Mouse (Mus musculus): ENCODE data around the gene Gm20390. TPM values are rescaled to one million over a fixed set of nuclear protein-coding genes. Genes with fewer than 3 reads are reported as not detected.

Gm20390 gene
- polyA plus RNA-seq, 1 experiment from 2014 or later = 466 TPM

DNA sequence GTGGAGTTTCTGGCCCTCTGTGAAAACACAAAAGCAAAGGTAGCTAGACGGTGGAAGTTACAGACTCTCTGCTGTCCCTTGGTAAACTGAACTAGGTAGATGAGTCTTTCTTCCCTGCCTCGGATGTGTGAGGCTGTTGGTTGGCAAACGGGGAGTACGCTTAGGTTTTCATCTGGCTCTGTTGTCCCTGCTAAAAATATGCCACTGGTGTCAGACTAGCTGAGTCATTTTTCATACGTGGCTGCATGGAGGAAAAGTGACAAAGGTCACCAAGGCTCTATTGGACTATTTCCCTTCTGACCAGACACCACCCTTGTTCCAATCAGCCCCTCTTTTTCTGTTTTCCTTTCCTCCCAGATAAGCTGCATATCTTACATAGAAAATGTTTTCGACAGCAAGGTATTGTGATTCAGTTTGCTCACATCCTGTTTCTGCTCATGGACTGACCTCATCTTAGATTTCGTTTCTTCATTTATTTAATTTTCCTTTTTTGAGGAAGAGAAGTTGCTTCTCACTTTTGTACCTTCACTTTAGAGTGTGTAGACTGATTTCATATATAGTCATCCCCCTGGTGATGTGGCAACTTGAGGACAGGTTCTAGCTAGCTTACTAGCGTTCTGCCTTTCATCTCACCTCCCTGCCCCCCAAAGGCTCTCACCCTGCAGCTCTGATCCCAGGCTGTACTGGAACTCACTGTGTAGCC lies 19.7 kb upstream of the Gm20390 start:
- no peaks in the 10 kb centered on the region for H3K36me3 ChIP-seq
- H3K9ac ChIP-seq (replicated peaks) = no peak overlapping the region
- H3K27ac ChIP-seq = no peak overlapping the region
- H3K4me3 ChIP-seq (replicated peaks) = no peak overlapping the region
- H3K4me1 ChIP-seq (replicated peaks) = no peaks in the 10 kb centered on the region
- H3K4me2 ChIP-seq = no peak overlapping the region
- WGBS = 73% methylated on average over 8 of the region's 8 CpGs
- no peaks in the 10 kb centered on the region for H3K9me3 ChIP-seq
- ATAC-seq (ENCODE audit: insufficient number of reproducible peaks, insufficient read depth, low FRiP score, low TSS enrichment, low read depth) = no peak
- no peaks in the 10 kb centered on the region for H3K27me3 ChIP-seq

- no peak for ATAC-seq (ENCODE audit: insufficient number of reproducible peaks, insufficient read depth, low FRiP score, low TSS enrichment, low read depth)
- 85% methylated on average over 4 of the region's 4 CpGs for WGBS
These were observed 18.9 kb upstream of the Gm20390 start for GRCm38 (mm10) chr11:93987026-93987425.

GRCm38 (mm10) chr11:93986298-93986697 lies 18.2 kb upstream of the Gm20390 start:
- Histone ChIP-seq H3K4me3 (replicated peaks) (no peak overlapping the region), H3K4me2 (no peak overlapping the region), H3K4me1 (replicated peaks) (no peaks in the 10 kb centered on the region), H3K36me3 (no peaks in the 10 kb centered on the region), H3K9ac (replicated peaks) (no peak overlapping the region), H3K9me3 (no peaks in the 10 kb centered on the region), H3K27me3 (no peaks in the 10 kb centered on the region), H3K27ac (no peak overlapping the region)
- ATAC-seq (ENCODE audit: insufficient number of reproducible peaks, insufficient read depth, low FRiP score, low TSS enrichment, low read depth) = no peak

More at GRCm38 (mm10) chr11:93987026-93987425, 18.9 kb upstream of the Gm20390 start:
- H3K36me3 ChIP-seq = no peaks in the 10 kb centered on the region
- no peaks in the 10 kb centered on the region for H3K9me3 ChIP-seq
- H3K4me2 ChIP-seq = no peak overlapping the region
- H3K4me1 ChIP-seq (replicated peaks) = no peaks in the 10 kb centered on the region
- no peak overlapping the region for H3K9ac ChIP-seq (replicated peaks)
- no peak overlapping the region for H3K4me3 ChIP-seq (replicated peaks)
- H3K27ac ChIP-seq = no peak overlapping the region
- no peaks in the 10 kb centered on the region for H3K27me3 ChIP-seq

GRCm38 (mm10) chr11:93985265-93985664 lies 17.2 kb upstream of the Gm20390 start:
- H3K27ac ChIP-seq = no peak overlapping the region
- no peaks in the 10 kb centered on the region for H3K9me3 ChIP-seq
- ATAC-seq (ENCODE audit: insufficient number of reproducible peaks, insufficient read depth, low FRiP score, low TSS enrichment, low read depth) = no peak
- no peaks in the 10 kb centered on the region for H3K36me3 ChIP-seq
- H3K4me1 ChIP-seq (replicated peaks) = no peaks in the 10 kb centered on the region
- no peaks in the 10 kb centered on the region for H3K27me3 ChIP-seq
- H3K4me3 ChIP-seq (replicated peaks) = no peak overlapping the region
- H3K9ac ChIP-seq (replicated peaks) = no peak overlapping the region
- no peak overlapping the region for H3K4me2 ChIP-seq
- WGBS = 83% methylated on average over 5 of the region's 5 CpGs

GRCm38 (mm10) chr11:93984619-93985018 lies 16.5 kb upstream of the Gm20390 start:
- no peak for ATAC-seq (ENCODE audit: insufficient number of reproducible peaks, insufficient read depth, low FRiP score, low TSS enrichment, low read depth)
- H3K36me3 ChIP-seq = no peaks in the 10 kb centered on the region
- H3K4me2 ChIP-seq = no peak overlapping the region
- no peaks in the 10 kb centered on the region for H3K4me1 ChIP-seq (replicated peaks)
- no peak overlapping the region for H3K4me3 ChIP-seq (replicated peaks)
- no peaks in the 10 kb centered on the region for H3K9me3 ChIP-seq
- no peak overlapping the region for H3K27ac ChIP-seq
- no peaks in the 10 kb centered on the region for H3K27me3 ChIP-seq
- H3K9ac ChIP-seq (replicated peaks) = no peak overlapping the region
- 89% methylated on average over 3 of the region's 3 CpGs for WGBS

DNA sequence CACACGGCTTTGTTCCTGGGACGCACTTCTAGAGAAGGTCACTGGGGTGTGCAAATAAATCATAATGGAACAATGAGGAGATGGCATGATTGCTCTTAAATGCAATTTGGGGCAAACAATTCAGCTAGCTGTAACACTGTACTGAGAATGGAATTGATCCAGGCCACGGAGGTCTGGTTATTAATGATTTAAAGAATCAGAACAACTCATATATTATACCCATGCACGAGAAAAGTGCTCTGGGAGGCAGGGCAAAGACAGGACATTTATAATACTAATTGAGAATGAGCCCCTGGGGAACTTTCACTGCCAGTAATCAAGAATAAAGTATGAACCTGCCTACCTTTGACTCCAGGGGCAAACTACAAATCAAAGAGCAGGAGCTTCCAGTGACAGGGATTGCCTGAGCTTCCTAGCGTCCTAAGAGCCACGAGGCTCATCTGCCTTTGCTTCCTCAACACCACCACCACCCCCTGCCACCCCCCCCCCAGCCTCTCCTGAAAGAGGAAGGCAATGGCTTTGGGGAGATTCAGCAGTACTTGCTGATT lies 11.5 kb upstream of the Gm20390 start:
- WGBS = 46% methylated on average over 6 of the region's 6 CpGs
- H3K4me3 ChIP-seq (replicated peaks) = no peak overlapping the region
- no peak overlapping the region for H3K27ac ChIP-seq
- H3K36me3 ChIP-seq = no peaks in the 10 kb centered on the region
- ATAC-seq (ENCODE audit: insufficient number of reproducible peaks, insufficient read depth, low FRiP score, low TSS enrichment, low read depth) = no peak
- H3K9ac ChIP-seq (replicated peaks) = no peak overlapping the region
- no peak overlapping the region for H3K4me2 ChIP-seq
- H3K27me3 ChIP-seq = no peaks in the 10 kb centered on the region
- no peaks in the 10 kb centered on the region for H3K4me1 ChIP-seq (replicated peaks)
- H3K9me3 ChIP-seq = no peaks in the 10 kb centered on the region

- Histone ChIP-seq H3K9me3 (no peaks in the 10 kb centered on the region), H3K4me1 (replicated peaks) (no peaks in the 10 kb centered on the region), H3K4me3 (replicated peaks) (no peak overlapping the region), H3K27me3 (no peaks in the 10 kb centered on the region), H3K36me3 (no peaks in the 10 kb centered on the region), H3K4me2 (no peak overlapping the region), H3K27ac (no peak overlapping the region), H3K9ac (replicated peaks) (no peak overlapping the region)
- no peak for ATAC-seq (ENCODE audit: insufficient number of reproducible peaks, insufficient read depth, low FRiP score, low TSS enrichment, low read depth)
- 89% methylated on average over 5 of the region's 5 CpGs for WGBS
These were observed 4.9 kb upstream of the Gm20390 start for GRCm38 (mm10) chr11:93972951-93973350.

DNA sequence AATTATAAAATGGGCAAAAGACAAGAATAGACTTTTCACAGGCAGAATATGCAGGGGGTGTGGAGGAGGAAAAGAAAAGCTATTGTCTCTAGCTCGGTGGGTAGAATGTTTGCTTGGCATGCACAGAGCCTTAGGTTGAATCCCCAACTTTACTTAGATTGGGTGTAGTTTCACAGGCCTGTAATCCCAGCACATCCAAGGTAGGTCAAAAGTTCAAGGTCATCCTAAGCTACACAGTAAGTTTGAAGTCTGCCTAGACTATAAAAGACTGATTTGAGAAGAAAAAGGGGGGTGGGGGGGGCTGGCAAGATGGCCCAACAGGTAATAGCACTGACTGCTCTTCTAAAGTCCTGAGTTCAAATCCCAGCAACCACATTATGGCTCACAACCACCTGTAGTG lies 1.7 kb upstream of the Gm20390 start:
- Histone ChIP-seq H3K4me3 (replicated peaks) (no peak overlapping the region), H3K36me3 (peaks cover 14% of the 10 kb centered on the region), H3K9ac (replicated peaks) (no peak overlapping the region), H3K9me3 (no peaks in the 10 kb centered on the region), H3K27ac (no peak overlapping the region), H3K4me1 (replicated peaks) (peaks cover 3% of the 10 kb centered on the region; the same call in 1 of the 2 replicates), H3K4me2 (no peak overlapping the region), H3K27me3 (no peaks in the 10 kb centered on the region)
- 67% methylated on average over 1 of the region's 1 CpGs for WGBS
- no peak for ATAC-seq (ENCODE audit: insufficient number of reproducible peaks, insufficient read depth, low FRiP score, low TSS enrichment, low read depth)

DNA sequence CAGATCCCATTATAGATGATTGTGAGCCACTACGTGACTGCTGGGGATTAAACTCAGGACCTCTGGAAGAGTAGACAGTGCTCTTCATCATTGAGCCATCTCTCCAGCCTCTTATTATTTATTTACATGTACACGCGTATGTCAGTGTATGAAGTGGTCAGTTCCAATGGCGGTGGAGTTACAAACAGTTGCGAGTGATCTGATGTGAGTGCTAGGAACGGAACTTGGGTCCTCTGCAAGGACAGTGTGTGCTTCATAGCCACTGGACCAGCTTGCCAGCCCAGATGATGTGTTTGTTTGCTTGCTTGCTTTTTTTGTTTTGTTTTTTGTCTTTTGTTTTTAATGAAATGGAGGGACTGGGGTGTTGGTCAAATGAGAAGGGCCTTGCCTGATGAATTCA lies 1.1 kb upstream of the Gm20390 start:
- no peaks in the 10 kb centered on the region for H3K27me3 ChIP-seq
- H3K4me3 ChIP-seq (replicated peaks) = no peak overlapping the region
- 93% methylated on average over 6 of the region's 6 CpGs for WGBS
- peaks cover 3% of the 10 kb centered on the region; the same call in 1 of the 2 replicates for H3K4me1 ChIP-seq (replicated peaks)
- H3K4me2 ChIP-seq = no peak overlapping the region
- no peak for ATAC-seq (ENCODE audit: insufficient number of reproducible peaks, insufficient read depth, low FRiP score, low TSS enrichment, low read depth)
- H3K9ac ChIP-seq (replicated peaks) = no peak overlapping the region
- H3K9me3 ChIP-seq = no peaks in the 10 kb centered on the region
- peaks cover 20% of the 10 kb centered on the region for H3K36me3 ChIP-seq
- H3K27ac ChIP-seq = no peak overlapping the region

DNA sequence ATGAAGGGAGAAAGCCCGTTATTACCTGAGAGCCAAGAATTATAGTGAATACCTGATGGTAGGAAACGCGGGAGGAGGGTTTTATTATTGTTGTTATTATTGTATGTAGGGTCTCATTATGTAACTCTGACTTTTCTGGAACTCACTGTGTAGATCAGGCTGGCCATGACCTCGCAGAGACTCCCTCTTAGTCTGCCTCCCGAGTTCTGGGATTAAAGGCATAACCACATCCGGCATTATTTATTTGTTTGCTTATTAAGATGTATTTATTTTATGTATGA lies 695 bp upstream of the Gm20390 start:
- Histone ChIP-seq H3K27ac (no peak overlapping the region), H3K9ac (replicated peaks) (0 out of 2 replicates have a peak overlapping the region, but pooled peaks have one; percentile 9), H3K27me3 (no peaks in the 10 kb centered on the region), H3K4me3 (replicated peaks) (peak overlapping the region; percentile 67), H3K4me2 (peak overlapping the region; percentile 45), H3K36me3 (peaks cover 24% of the 10 kb centered on the region), H3K9me3 (no peaks in the 10 kb centered on the region), H3K4me1 (replicated peaks) (peaks cover 3% of the 10 kb centered on the region; the same call in 1 of the 2 replicates)
- WGBS = 51% methylated on average over 6 of the region's 6 CpGs
- no peak for ATAC-seq (ENCODE audit: insufficient number of reproducible peaks, insufficient read depth, low FRiP score, low TSS enrichment, low read depth)

GRCm38 (mm10) chr11:93967381-93967780 lies 712 bp downstream of the Gm20390 start:
- H3K9ac ChIP-seq (replicated peaks) = peak overlapping the region; percentile 68
- WGBS = 3% methylated on average over 11 of the region's 11 CpGs
- H3K27me3 ChIP-seq = no peaks in the 10 kb centered on the region

DNA sequence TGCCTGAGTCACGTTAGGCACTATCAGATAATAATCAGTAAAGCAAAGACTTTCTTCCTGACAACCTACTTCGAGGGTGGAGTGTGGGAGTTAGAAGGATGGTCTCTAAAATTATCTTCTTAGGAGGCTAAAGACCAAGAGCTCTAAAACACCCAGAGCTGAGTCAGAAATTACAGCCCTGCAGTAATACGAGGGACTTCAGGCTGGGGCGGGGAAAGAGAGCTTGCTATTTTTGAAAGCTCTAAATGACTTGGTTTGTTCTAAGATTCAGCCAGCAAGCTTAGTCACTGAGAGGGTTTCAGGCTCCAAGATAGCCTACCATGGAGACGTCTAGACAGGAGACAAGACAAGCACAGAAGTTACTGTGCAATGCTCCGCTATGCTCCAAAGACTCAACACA lies 2.7 kb downstream of the Gm20390 start:
- Histone ChIP-seq H3K4me1 (replicated peaks) (peaks cover 3% of the 10 kb centered on the region; the same call in 1 of the 2 replicates), H3K4me2 (no peak overlapping the region), H3K36me3 (peaks cover 57% of the 10 kb centered on the region), H3K9ac (replicated peaks) (no peak overlapping the region), H3K27me3 (no peaks in the 10 kb centered on the region), H3K4me3 (replicated peaks) (no peak overlapping the region), H3K27ac (no peak overlapping the region), H3K9me3 (no peaks in the 10 kb centered on the region)
- 98% methylated on average over 6 of the region's 6 CpGs for WGBS
- ATAC-seq (ENCODE audit: insufficient number of reproducible peaks, insufficient read depth, low FRiP score, low TSS enrichment, low read depth) = no peak

More at GRCm38 (mm10) chr11:93967381-93967780, 712 bp downstream of the Gm20390 start:
- Histone ChIP-seq H3K4me2 (peak overlapping the region; percentile 80), H3K36me3 (peaks cover 37% of the 10 kb centered on the region), H3K9me3 (no peaks in the 10 kb centered on the region), H3K4me1 (replicated peaks) (peaks cover 3% of the 10 kb centered on the region; the same call in 1 of the 2 replicates), H3K4me3 (replicated peaks) (peak overlapping the region; percentile 67), H3K27ac (peak overlapping the region; percentile 66)
- no peak for ATAC-seq (ENCODE audit: insufficient number of reproducible peaks, insufficient read depth, low FRiP score, low TSS enrichment, low read depth)

Measured in limb, embryonic 12.5 days (tissue).